Mouse (Mus musculus) MEL (cell line): Measurements from ENCODE around the gene Tjp2. TPM values are rescaled to one million over a fixed set of nuclear protein-coding genes. Genes with fewer than 3 reads are reported as not detected.

ENCODE experiments used
- DNase-seq: peaks from one replicate; pipeline ENCODE4 v3.0.0; 2011; ENCODE audit warnings: low read depth, low spot score
- H3K27ac ChIP-seq: 2 replicates; pipeline ENCODE4 v1.5.1; 2012; ENCODE audit warnings: low read depth, mild to moderate bottlenecking, control low read depth, low read length, moderate library complexity; ENCODE audit not compliant: control insufficient read depth
- H3K27me3 ChIP-seq, 2 experiments: fragments of 150-350 bp in 1 of 2; sonication (generic) in 1 of 2; 2 replicates each; pipeline ENCODE4 v1.6.1; 2012; ENCODE audit warnings: low read length in 2 of 2, mild to moderate bottlenecking in 2 of 2, improper control_type of control experiment in 1 of 2, moderate library complexity in 1 of 2; ENCODE audit not compliant: insufficient read depth in 2 of 2, control insufficient read depth in 1 of 2
- H3K36me3 ChIP-seq, 2 experiments: 2 replicates each; pipeline ENCODE4 v1.6.1; 2012 to 2014; ENCODE audit warnings: low read length in 2 of 2, improper control_type of control experiment in 1 of 2, inconsistent platforms in 1 of 2, mild to moderate bottlenecking in 1 of 2; ENCODE audit not compliant: insufficient read depth in 2 of 2, control insufficient read depth in 1 of 2
- H3K4me1 ChIP-seq, 2 experiments: fragments of 150-350 bp in 1 of 2; sonication (generic) in 1 of 2; 2 replicates each; pipeline ENCODE4 v1.6.1; 2012; ENCODE audit warnings: low read length in 2 of 2, improper control_type of control experiment in 1 of 2, mild to moderate bottlenecking in 1 of 2; ENCODE audit not compliant: insufficient read depth in 2 of 2, control insufficient read depth in 1 of 2
- H3K4me3 ChIP-seq, 2 experiments: fragments of 150-350 bp in 1 of 2; sonication (generic) in 1 of 2; 2 replicates each; pipeline ENCODE4 v1.5.1; 2012; ENCODE audit warnings: low read depth in 2 of 2, low read length in 2 of 2, mild to moderate bottlenecking in 2 of 2, moderate library complexity in 2 of 2, control low read depth in 1 of 2, improper control_type of control experiment in 1 of 2; ENCODE audit not compliant: control insufficient read depth in 1 of 2, insufficient read depth in 1 of 2
- H3K79me2 ChIP-seq: 2 replicates; pipeline ENCODE4 v1.6.1; 2012; ENCODE audit warnings: mild to moderate bottlenecking, low read length, moderate library complexity; ENCODE audit not compliant: control insufficient read depth, poor library complexity, insufficient read depth
- H3K9ac ChIP-seq: 2 replicates; pipeline ENCODE4 v1.6.1; 2012; ENCODE audit warnings: low read depth, mild to moderate bottlenecking, control low read depth, low read length, moderate library complexity; ENCODE audit not compliant: control insufficient read depth, poor library complexity, severe bottlenecking
- H3K9me3 ChIP-seq: fragments of 150-350 bp; sonication (generic); replicated peaks from 2 replicates; pipeline ENCODE4 v1.6.1; 2012; ENCODE audit warnings: mild to moderate bottlenecking, low read length, improper control_type of control experiment, moderate library complexity; ENCODE audit not compliant: insufficient read depth
- BHLHE40 ChIP-seq: IDR thresholded peaks from 2 replicates; pipeline ENCODE4 v1.6.1; 2012; ENCODE audit warnings: low read depth, mild to moderate bottlenecking, inconsistent platforms, low read length, improper control_type of control experiment, borderline replicate concordance
- CHD2 ChIP-seq: IDR thresholded peaks from 2 replicates; pipeline ENCODE4 v1.6.1; 2011; ENCODE audit warnings: low read length, improper control_type of control experiment
- CTCF ChIP-seq, 3 experiments: IDR thresholded peaks in 2 of 3; conservative IDR thresholded peaks in 1 of 3; 2 replicates each; pipeline ENCODE4 v1.5.1; 2011 to 2012; ENCODE audit warnings: low read length in 3 of 3, low read depth in 2 of 3, mild to moderate bottlenecking in 2 of 3, improper control_type of control experiment in 1 of 3, inconsistent platforms in 1 of 3, mixed read lengths in 1 of 3, moderate library complexity in 1 of 3; ENCODE audit not compliant: control insufficient read depth in 1 of 3, insufficient read depth in 1 of 3, poor library complexity in 1 of 3, severe bottlenecking in 1 of 3
- E2F4 ChIP-seq: IDR thresholded peaks from 2 replicates; pipeline ENCODE4 v1.6.1; 2011; ENCODE audit warnings: low read depth, low read length, improper control_type of control experiment, borderline replicate concordance
- HCFC1 ChIP-seq: IDR thresholded peaks from 2 replicates; pipeline ENCODE4 v1.6.1; 2012; ENCODE audit warnings: low read depth, mild to moderate bottlenecking, inconsistent platforms, low read length, improper control_type of control experiment, moderate library complexity
- JUND ChIP-seq: IDR thresholded peaks from 2 replicates; pipeline ENCODE4 v1.6.1; 2011; ENCODE audit warnings: low read depth, mild to moderate bottlenecking, improper control_type of control experiment, low read length
- KAT2A ChIP-seq: conservative IDR thresholded peaks from 2 replicates; pipeline ENCODE4 v1.6.1; 2012; ENCODE audit warnings: low read depth, low read length, improper control_type of control experiment, inconsistent platforms
- MAFK ChIP-seq: IDR thresholded peaks from 2 replicates; pipeline ENCODE4 v1.6.1; 2011; ENCODE audit warnings: low read depth, mild to moderate bottlenecking, low read length, improper control_type of control experiment, borderline replicate concordance
- MEF2A ChIP-seq: IDR thresholded peaks from 2 replicates; pipeline ENCODE4 v1.6.1; 2014; ENCODE audit warnings: low read depth, mild to moderate bottlenecking, inconsistent platforms, low read length, improper control_type of control experiment; ENCODE audit not compliant: poor library complexity, insufficient replicate concordance, severe bottlenecking; ENCODE audit errors: extremely low read depth
- MXI1 ChIP-seq: IDR thresholded peaks from 2 replicates; pipeline ENCODE4 v1.6.1; 2011; ENCODE audit warnings: mild to moderate bottlenecking, low read depth, low read length, improper control_type of control experiment
- MYC ChIP-seq: IDR thresholded peaks from 2 replicates; pipeline ENCODE4 v1.6.1; 2011; ENCODE audit warnings: low read depth, mild to moderate bottlenecking, low read length, improper control_type of control experiment, moderate library complexity
- POLR2AphosphoS2 ChIP-seq: IDR thresholded peaks from 2 replicates; pipeline ENCODE4 v1.6.1; 2011; ENCODE audit warnings: low read length, improper control_type of control experiment
- RAD21 ChIP-seq: IDR thresholded peaks from 2 replicates; pipeline ENCODE4 v1.6.1; 2011; ENCODE audit warnings: mild to moderate bottlenecking, low read depth, low read length, improper control_type of control experiment
- RCOR1 ChIP-seq: IDR thresholded peaks from 2 replicates; pipeline ENCODE4 v1.6.1; 2012; ENCODE audit warnings: low read depth, mild to moderate bottlenecking, inconsistent platforms, low read length, improper control_type of control experiment
- SIN3A ChIP-seq: IDR thresholded peaks from 2 replicates; pipeline ENCODE4 v1.6.1; 2012; ENCODE audit warnings: low read length, improper control_type of control experiment, inconsistent platforms
- SMC3 ChIP-seq: IDR thresholded peaks from 2 replicates; pipeline ENCODE4 v1.6.1; 2011; ENCODE audit warnings: low read depth, low read length, improper control_type of control experiment
- TCF12 ChIP-seq: IDR thresholded peaks from 2 replicates; pipeline ENCODE4 v1.6.1; 2014; ENCODE audit warnings: low read depth, mild to moderate bottlenecking, inconsistent platforms, low read length, improper control_type of control experiment, moderate library complexity
- USF2 ChIP-seq, 2 experiments: IDR thresholded peaks; 2 replicates each; pipeline ENCODE4 v1.6.1; 2011 to 2012; ENCODE audit warnings: improper control_type of control experiment in 2 of 2, low read length in 2 of 2, borderline replicate concordance in 1 of 2, inconsistent platforms in 1 of 2, low read depth in 1 of 2, mild to moderate bottlenecking in 1 of 2; ENCODE audit not compliant: insufficient read depth in 1 of 2
- ZKSCAN1 ChIP-seq: IDR thresholded peaks from 2 replicates; pipeline ENCODE4 v1.6.1; 2012; ENCODE audit warnings: low read depth, mild to moderate bottlenecking, inconsistent platforms, low read length, improper control_type of control experiment, moderate library complexity
- polyA plus RNA-seq, 2 experiments: library from polyadenylated mRNA; stranded (reverse) in 1 of 2; unstranded in 1 of 2; fragments of >175 nt in 1 of 2; fragments of >200 nt in 1 of 2; gene quantifications; 2 replicates each; pipeline versions ENCODE4 v1.2.1 to v1.2.4; 2012; ENCODE audit warnings: low replicate concordance in 2 of 2, low read depth in 1 of 2; ENCODE audit not compliant: insufficient read length in 2 of 2, insufficient read depth in 1 of 2, missing spikeins in 1 of 2
- total RNA-seq: library from RNA; depleted of rRNA; stranded (reverse); fragments of 300-350 nt; gene quantifications from 2 replicates; pipeline ENCODE4 v1.2.3, GENCODE M21; 2012

Tjp2 gene
- total and polyA plus RNA-seq, 3 experiments = 3.0 to 8.3 TPM; not detected in 1

DNA sequence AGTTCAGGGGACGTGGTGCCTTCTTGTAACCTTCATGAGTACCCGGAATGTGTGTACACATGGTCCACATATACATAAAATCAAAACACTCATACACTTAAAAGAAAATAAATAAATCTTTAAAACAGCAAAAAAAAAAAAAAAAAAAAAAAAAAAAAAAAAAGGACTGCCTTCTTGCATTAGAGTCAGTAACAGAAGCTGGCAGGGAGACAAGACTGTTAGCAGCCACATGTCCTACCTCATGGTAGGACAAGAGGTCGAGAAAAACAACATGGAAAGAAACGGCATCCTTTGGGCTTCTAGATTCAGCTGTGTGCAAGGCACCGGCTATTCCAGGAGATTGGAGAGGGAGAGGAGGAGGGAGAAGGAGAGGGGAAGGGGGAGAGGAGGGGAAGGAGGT, 23.0 kb downstream of the Tjp2 start:
- Histone ChIP-seq H3K79me2 (no peaks in the 10 kb centered on the region), H3K36me3 (no peaks in the 10 kb centered on the region), H3K9ac (no peak overlapping the region), H3K27me3 (no peaks in the 10 kb centered on the region), H3K9me3 (no peaks in the 10 kb centered on the region), H3K4me1 (no peaks in the 10 kb centered on the region), H3K4me3 (no peak overlapping the region), H3K27ac (no peak overlapping the region)
- TF ChIP-seq SMC3 = no peak
- no peak for TF ChIP-seq CTCF (IDR thresholded peaks at IDR 0.05 in 2 of 3, conservative IDR thresholded peaks at IDR 0.05 in 1 of 3; ENCODE audit: control insufficient read depth in 1 of 3, insufficient read depth in 1 of 3, low read depth in 2 of 3, low read length in 3 of 3, poor library complexity in 1 of 3, severe bottlenecking in 1 of 3)
- TF ChIP-seq MEF2A = no peak
- TF ChIP-seq ZKSCAN1 = no peak
- TF ChIP-seq CHD2 = no peak
- no peak for TF ChIP-seq POLR2AphosphoS2
- TF ChIP-seq KAT2A = no peak
- no peak for TF ChIP-seq MXI1
- no peak for TF ChIP-seq JUND
- no peak for TF ChIP-seq BHLHE40
- no peak for TF ChIP-seq RCOR1
- no peak for DNase-seq

DNA sequence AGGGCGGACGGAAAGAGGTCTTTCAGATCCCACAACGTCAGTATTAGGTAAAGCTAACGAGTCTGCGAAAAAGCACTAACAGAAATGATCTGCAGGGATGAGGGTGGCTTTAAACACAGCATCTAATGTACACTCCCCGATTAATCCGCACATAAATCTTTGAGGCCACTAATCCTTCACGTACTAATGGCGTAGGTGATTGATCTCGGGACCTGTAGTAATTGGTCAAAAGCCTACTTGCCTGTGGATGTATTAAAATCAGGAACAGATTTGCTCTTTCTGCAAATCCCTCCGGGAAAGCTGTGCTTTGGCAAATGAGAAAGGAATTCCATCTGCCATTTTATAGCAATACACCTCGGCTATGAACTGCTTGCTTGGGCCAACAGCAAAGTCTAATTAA, 24.3 kb downstream of the Tjp2 start:
- H3K79me2 ChIP-seq = no peaks in the 10 kb centered on the region
- TF ChIP-seq SIN3A (no peak), RAD21 (no peak), E2F4 (no peak), MYC (no peak), HCFC1 (no peak), USF2 (IDR thresholded peaks at IDR 0.05; ENCODE audit: borderline replicate concordance in 1 of 2, insufficient read depth in 1 of 2, low read depth in 1 of 2, low read length in 2 of 2) (no peak), MAFK (no peak), TCF12 (no peak)
- no peak overlapping the region for H3K9ac ChIP-seq
- no peaks in the 10 kb centered on the region for H3K9me3 ChIP-seq
- H3K27ac ChIP-seq = no peak overlapping the region
- H3K36me3 ChIP-seq = no peaks in the 10 kb centered on the region
- no peaks in the 10 kb centered on the region for H3K27me3 ChIP-seq
- no peaks in the 10 kb centered on the region for H3K4me1 ChIP-seq
- DNase-seq = no peak
- H3K4me3 ChIP-seq = no peak overlapping the region
